Mouse (Mus musculus): ENCODE results near the gene Pnpla3. TPM values are rescaled to one million over a fixed set of nuclear protein-coding genes. Genes with fewer than 3 reads are reported as not detected.

Pnpla3 gene
- polyA plus RNA-seq, 1 experiment from 2014 or later, result 0.46 TPM

DNA sequence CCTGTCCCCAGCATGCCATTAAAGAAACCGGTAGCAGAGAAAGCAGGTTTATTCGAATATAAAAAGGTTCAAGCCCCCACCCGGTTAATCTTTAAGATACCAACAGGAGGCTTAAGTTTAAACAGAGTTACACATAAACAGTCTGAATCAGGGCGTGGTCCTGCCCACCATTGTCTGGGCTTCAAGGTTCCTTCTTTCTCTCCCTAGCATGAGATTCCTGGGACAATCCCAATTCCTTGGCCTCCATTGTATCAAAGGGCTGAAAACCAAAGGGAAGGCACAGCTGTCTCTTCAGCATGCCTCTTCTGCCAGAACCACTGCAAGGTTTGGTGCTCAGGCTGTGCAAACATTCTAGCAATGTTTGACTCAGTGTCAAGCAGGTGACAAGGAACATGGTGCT is 18.6 kb downstream of the Pnpla3 start:
- no peaks in the 10 kb centered on the region for H3K27me3 ChIP-seq (replicated peaks)
- H3K9ac ChIP-seq, result no peak overlapping the region
- no peak overlapping the region for H3K4me2 ChIP-seq (replicated peaks)
- no peak overlapping the region for H3K27ac ChIP-seq
- no peak overlapping the region for H3K4me3 ChIP-seq (replicated peaks)
- no peaks in the 10 kb centered on the region for H3K36me3 ChIP-seq
- H3K4me1 ChIP-seq (replicated peaks), result no peaks in the 10 kb centered on the region
- ATAC-seq, result no peak
- no peaks in the 10 kb centered on the region for H3K9me3 ChIP-seq
- 41% methylated on average over 4 of the region's 4 CpGs for WGBS

DNA sequence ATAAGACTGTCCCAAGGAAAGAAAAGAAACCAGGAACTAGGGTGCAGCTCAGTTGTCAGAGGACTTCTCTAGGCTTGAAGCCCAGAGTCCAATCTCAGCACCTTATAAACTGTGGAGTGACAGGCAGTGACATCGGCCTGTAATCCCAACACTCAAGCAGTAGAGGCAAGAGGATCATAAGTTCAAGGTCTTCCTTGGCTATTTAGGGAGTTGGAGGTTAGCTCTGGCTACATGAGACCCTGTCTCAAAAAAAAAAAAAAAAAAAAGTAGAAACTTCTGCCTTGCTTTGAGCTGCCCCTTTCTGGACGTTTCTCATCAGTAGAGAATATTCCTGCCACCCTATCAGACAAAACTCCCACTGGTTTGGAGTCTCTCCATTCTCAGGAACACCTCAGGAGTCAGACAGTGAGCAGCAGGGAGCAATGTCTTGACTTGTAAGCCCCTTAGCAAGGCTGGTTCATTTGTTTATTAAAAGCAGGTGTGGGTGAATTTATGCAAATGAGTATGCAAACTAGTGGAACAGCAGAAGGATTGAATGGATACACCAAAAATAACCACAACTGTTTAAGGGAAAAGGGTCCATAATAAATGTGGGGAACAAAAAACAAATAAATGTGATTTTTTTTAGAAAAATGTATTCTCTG is 21.4 kb downstream of the Pnpla3 start:
- no peak for ATAC-seq
- Histone ChIP-seq H3K9me3 (no peaks in the 10 kb centered on the region), H3K4me3 (replicated peaks) (no peak overlapping the region), H3K4me2 (replicated peaks) (no peak overlapping the region), H3K27me3 (replicated peaks) (no peaks in the 10 kb centered on the region), H3K9ac (no peak overlapping the region), H3K4me1 (replicated peaks) (peaks cover 7% of the 10 kb centered on the region; the same call in 1 of the 2 replicates), H3K27ac (no peak overlapping the region), H3K36me3 (no peaks in the 10 kb centered on the region)
- 59% methylated on average over 2 of the region's 2 CpGs for WGBS

DNA sequence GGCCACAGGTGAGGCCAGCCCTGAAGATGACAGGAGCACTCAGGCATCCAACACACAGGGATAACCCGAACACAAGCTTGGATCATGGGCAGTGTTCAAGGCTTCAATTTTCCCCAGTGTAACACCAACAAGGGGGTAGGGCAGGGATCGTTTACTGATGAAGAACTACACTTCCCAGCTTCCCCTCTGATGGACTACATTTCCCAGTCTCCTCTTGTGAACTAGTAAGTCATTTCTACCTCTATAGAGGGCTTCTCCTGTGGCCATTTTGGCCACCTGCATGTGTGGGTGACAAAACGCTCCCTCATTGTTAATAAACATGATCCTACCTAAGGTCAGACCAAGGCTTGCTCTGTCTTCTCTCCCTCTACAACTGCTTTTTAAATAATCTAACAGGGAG is 22.2 kb downstream of the Pnpla3 start:
- WGBS, result 39% methylated on average over 3 of the region's 3 CpGs
- ATAC-seq, result no peak
- Histone ChIP-seq H3K4me2 (replicated peaks) (no peak overlapping the region), H3K4me1 (replicated peaks) (peaks cover 7% of the 10 kb centered on the region; the same call in 1 of the 2 replicates), H3K36me3 (no peaks in the 10 kb centered on the region), H3K4me3 (replicated peaks) (no peak overlapping the region), H3K9me3 (no peaks in the 10 kb centered on the region), H3K9ac (no peak overlapping the region), H3K27me3 (replicated peaks) (no peaks in the 10 kb centered on the region), H3K27ac (no peak overlapping the region)

DNA sequence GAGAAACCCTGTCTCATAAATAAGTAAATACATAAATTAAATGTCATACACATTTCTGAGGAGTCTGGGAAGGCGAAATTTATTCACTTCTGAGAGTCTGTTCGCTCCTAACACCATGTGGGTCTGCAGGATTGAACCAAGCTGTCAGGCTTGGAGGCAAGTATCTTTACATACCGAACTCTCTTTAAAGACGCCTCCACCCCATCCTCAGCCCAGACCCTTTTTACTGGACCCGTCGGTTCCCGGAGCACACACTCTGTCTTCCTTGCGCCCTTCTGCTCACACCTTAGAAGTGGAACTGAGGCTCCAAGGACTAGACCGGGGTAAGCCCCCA is 24.1 kb downstream of the Pnpla3 start:
- 0 out of 2 replicates have a peak, but pooled peaks cover 4% of the 10 kb centered on the region for H3K36me3 ChIP-seq
- peak overlapping the region; percentile 76 for H3K4me2 ChIP-seq (replicated peaks)
- H3K4me1 ChIP-seq (replicated peaks), result peaks cover 7% of the 10 kb centered on the region; the same call in 1 of the 2 replicates
- no peaks in the 10 kb centered on the region for H3K9me3 ChIP-seq
- peak overlapping the region; percentile 98 for H3K4me3 ChIP-seq (replicated peaks)
- 2% methylated on average over 9 of the region's 9 CpGs for WGBS
- no peaks in the 10 kb centered on the region for H3K27me3 ChIP-seq (replicated peaks)
- peak; percentile 57; the same call in 1 of the 2 replicates for ATAC-seq
- peak overlapping the region; percentile 91 for H3K9ac ChIP-seq
- H3K27ac ChIP-seq, result peak overlapping the region; percentile 71; the same call in 1 of the 2 replicates

DNA sequence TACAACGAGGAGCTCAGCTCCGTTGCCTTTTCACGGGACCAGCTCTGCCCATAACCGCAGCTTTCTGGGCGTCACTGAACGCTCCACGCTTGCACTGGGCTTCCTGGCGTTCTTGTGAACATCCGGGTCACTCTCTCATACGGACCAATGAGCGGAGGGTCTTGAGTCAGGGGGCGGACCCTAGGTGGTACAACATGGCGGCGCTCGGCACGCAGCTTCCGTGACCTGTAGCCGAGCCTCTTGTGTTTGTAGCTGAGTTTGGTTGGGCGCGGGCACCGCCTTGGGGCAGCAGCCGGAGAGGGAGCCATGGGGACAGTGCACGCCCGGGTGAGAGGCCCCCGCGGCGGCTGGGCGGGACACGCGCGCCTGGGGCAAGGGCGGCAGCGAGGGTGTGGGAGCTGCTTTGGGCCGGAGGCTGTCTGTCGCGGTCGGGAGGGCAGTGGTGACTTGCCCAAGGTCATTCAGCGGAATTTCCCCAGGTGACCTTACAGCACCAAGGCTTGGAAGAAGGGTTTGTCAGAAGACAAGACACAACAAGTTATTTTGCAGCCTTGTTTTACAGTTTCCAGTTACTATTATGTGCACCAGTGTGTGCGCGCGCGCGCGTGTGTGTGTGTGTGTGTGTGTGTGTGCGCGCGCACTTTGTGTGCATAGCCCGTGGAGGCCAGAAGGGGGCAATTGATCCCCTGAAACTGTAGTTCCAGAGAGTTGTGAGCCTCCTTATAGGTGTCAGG is 24.6 kb downstream of the Pnpla3 start, which contains the start of gene Samm50:
TSS of gene Samm50 (plus strand) at position 184 of the 734 bp plus-strand sequence.
- Histone ChIP-seq H3K4me2 (replicated peaks) (peak within 1 kb of the TSS; percentile 76), H3K4me1 (replicated peaks) (peaks cover 7% of the 10 kb centered on the region; the same call in 1 of the 2 replicates), H3K36me3 (peaks cover 9% of the 10 kb centered on the region; the same call in 1 of the 2 replicates), H3K9ac (peak within 1 kb of the TSS; percentile 91), H3K27me3 (replicated peaks) (no peaks in the 10 kb centered on the region), H3K9me3 (no peaks in the 10 kb centered on the region), H3K4me3 (replicated peaks) (peak within 1 kb of the TSS; percentile 98), H3K27ac (peak within 1 kb of the TSS; percentile 96)
- ATAC-seq, result peak; percentile 99
- WGBS, result 2% methylated on average over 48 of the region's 48 CpGs

GRCm38 (mm10) chr15:84196486-84197165 is 29.0 kb downstream of the Pnpla3 start:
- 85% methylated on average over 8 of the region's 8 CpGs for WGBS
- Histone ChIP-seq H3K9ac (no peak overlapping the region), H3K36me3 (peaks cover 48% of the 10 kb centered on the region), H3K9me3 (no peaks in the 10 kb centered on the region), H3K4me1 (replicated peaks) (peaks cover 7% of the 10 kb centered on the region; the same call in 1 of the 2 replicates), H3K4me2 (replicated peaks) (no peak overlapping the region), H3K27ac (no peak overlapping the region), H3K27me3 (replicated peaks) (no peaks in the 10 kb centered on the region), H3K4me3 (replicated peaks) (no peak overlapping the region)
- ATAC-seq, result no peak

GRCm38 (mm10) chr15:84207327-84207726 is 39.7 kb downstream of the Pnpla3 start:
- H3K4me1 ChIP-seq (replicated peaks), result no peaks in the 10 kb centered on the region

DNA sequence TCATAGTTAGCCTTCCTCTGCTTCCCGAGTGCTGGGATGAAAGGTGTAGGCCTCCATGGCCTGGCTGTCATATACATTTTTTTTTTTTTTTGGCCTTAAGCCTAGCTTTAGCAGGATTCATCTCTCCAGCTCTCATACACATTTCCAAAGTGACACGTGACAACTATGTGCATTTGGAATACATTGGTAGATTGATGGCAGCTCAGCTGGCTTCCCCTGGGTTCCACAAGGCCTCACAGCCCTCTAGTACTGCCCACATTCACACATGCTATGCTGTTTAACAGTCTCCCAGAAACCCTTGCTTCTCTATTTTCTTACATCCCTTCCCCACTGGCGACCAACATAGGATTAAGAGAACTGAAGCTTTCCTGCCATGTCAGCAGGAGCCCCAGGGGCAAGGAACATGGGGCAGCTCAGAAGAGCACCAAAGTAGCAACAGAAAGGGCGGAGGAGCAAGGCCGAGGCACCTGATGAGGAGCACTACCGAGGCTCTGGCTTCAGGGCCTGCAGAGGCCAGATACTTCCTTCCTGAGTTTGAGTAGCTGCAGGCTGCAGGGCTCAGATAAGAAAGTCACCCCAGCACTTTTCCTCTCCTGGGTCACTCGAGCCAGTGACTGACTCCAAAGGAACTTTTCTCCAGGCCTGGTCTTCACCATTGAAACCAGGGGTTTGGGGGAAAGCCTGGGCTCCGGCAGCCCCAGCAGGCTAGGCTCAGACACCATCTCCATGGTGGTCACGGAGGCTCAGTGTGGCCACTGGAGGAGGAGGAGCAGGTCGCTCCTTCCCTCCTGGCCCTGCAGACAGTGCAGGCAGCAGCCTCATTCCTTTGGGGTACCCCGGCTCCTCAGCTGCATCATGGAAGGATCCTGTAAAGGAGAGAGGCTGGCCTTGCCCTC is 42.1 kb downstream of the Pnpla3 start:
- no peak overlapping the region for H3K27ac ChIP-seq
- H3K36me3 ChIP-seq, result peaks cover 43% of the 10 kb centered on the region
- 80% methylated on average over 11 of the region's 11 CpGs for WGBS
- no peaks in the 10 kb centered on the region for H3K4me1 ChIP-seq (replicated peaks)
- no peaks in the 10 kb centered on the region for H3K9me3 ChIP-seq
- H3K9ac ChIP-seq, result no peak overlapping the region
- no peaks in the 10 kb centered on the region for H3K27me3 ChIP-seq (replicated peaks)
- ATAC-seq, result no peak; the same call in 1 of the 2 replicates
- no peak overlapping the region for H3K4me3 ChIP-seq (replicated peaks)
- no peak overlapping the region for H3K4me2 ChIP-seq (replicated peaks)

More at GRCm38 (mm10) chr15:84207327-84207726, 39.7 kb downstream of the Pnpla3 start:
- H3K4me2 ChIP-seq (replicated peaks), result no peak overlapping the region
- no peak overlapping the region for H3K9ac ChIP-seq
- no peak overlapping the region for H3K4me3 ChIP-seq (replicated peaks)
- H3K9me3 ChIP-seq, result no peaks in the 10 kb centered on the region
- H3K36me3 ChIP-seq, result peaks cover 56% of the 10 kb centered on the region
- no peaks in the 10 kb centered on the region for H3K27me3 ChIP-seq (replicated peaks)
- no peak overlapping the region for H3K27ac ChIP-seq
- no peak for ATAC-seq
- WGBS, result 89% methylated on average over 4 of the region's 4 CpGs

GRCm38 (mm10) chr15:84210461-84210860 is 42.8 kb downstream of the Pnpla3 start:
- no peak for ATAC-seq
- no peak overlapping the region for H3K4me2 ChIP-seq (replicated peaks)
- WGBS, result 90% methylated on average over 13 of the region's 13 CpGs
- no peak overlapping the region for H3K27ac ChIP-seq
- H3K9me3 ChIP-seq, result no peaks in the 10 kb centered on the region
- no peak overlapping the region for H3K4me3 ChIP-seq (replicated peaks)
- no peaks in the 10 kb centered on the region for H3K27me3 ChIP-seq (replicated peaks)
- H3K4me1 ChIP-seq (replicated peaks), result no peaks in the 10 kb centered on the region
- H3K9ac ChIP-seq, result no peak overlapping the region
- peaks cover 45% of the 10 kb centered on the region for H3K36me3 ChIP-seq

- H3K4me1 ChIP-seq (replicated peaks), result 0 out of 2 replicates have a peak, but pooled peaks cover under 1% of the 10 kb centered on the region
- no peak for ATAC-seq
- no peak overlapping the region for H3K4me3 ChIP-seq (replicated peaks)
- H3K36me3 ChIP-seq, result peaks cover 43% of the 10 kb centered on the region
- H3K4me2 ChIP-seq (replicated peaks), result no peak overlapping the region
- 89% methylated on average over 13 of the region's 13 CpGs for WGBS
- no peak overlapping the region for H3K27ac ChIP-seq
- H3K9ac ChIP-seq, result no peak overlapping the region
- H3K27me3 ChIP-seq (replicated peaks), result no peaks in the 10 kb centered on the region
- H3K9me3 ChIP-seq, result no peaks in the 10 kb centered on the region
Observed at GRCm38 (mm10) chr15:84210941-84211340, 43.3 kb downstream of the Pnpla3 start.

GRCm38 (mm10) chr15:84211564-84211963 is 43.9 kb downstream of the Pnpla3 start:
- no peak overlapping the region for H3K4me3 ChIP-seq (replicated peaks)
- H3K9ac ChIP-seq, result no peak overlapping the region
- peaks cover 7% of the 10 kb centered on the region; the same call in 1 of the 2 replicates for H3K4me1 ChIP-seq (replicated peaks)
- peaks cover 36% of the 10 kb centered on the region for H3K36me3 ChIP-seq
- no peak overlapping the region for H3K27ac ChIP-seq
- 80% methylated on average over 4 of the region's 4 CpGs for WGBS
- H3K4me2 ChIP-seq (replicated peaks), result no peak overlapping the region
- ATAC-seq, result no peak
- H3K9me3 ChIP-seq, result no peaks in the 10 kb centered on the region
- H3K27me3 ChIP-seq (replicated peaks), result no peaks in the 10 kb centered on the region
